Mouse (Mus musculus) liver, postnatal 0 days (tissue): ENCODE results near the gene Hs1bp3.

ENCODE experiments used
- CTCF ChIP-seq: sonication (generic); IDR thresholded peaks from 2 replicates; pipeline ENCODE4 v1.5.1; 2016; ENCODE audit warnings: antibody characterized with exemption, low read depth
- EP300 ChIP-seq: IDR thresholded peaks from 2 replicates; pipeline ENCODE4 v1.6.1; 2016; ENCODE audit warnings: antibody characterized with exemption, low read depth, mild to moderate bottlenecking

DNA sequence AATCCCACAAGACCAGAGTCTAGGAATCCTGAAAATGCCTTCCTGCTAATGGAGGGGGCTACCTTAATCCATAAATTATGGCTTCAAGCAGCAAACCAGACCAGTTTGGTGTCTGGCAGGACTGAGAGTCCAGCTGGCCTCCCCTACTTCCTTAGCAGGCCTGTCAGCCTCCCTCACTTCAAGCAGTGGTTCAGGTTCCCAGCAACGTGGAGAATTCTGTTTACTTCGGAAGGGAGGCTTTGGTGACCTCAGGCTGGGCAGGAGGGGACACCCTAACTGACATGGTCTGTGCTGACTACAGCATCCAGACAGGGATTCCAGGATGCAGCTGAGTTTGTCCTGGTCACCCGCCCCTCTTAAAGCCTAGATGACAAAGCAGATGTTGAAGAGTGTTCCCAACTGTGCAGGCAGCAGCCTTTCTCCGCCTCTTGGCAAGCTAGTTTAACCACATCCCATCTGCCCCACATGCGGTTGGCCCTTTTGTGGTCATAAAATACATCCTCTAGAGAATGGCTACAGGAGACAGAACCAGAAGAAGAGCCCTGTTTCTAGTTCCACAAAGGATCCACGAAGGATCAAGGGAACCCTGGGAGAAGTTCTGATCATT lies 17.8 kb upstream of the Hs1bp3 start:
- TF ChIP-seq CTCF, result no peak
- no peak for TF ChIP-seq EP300
